Mouse (Mus musculus) layer of hippocampus, postnatal 10 days (tissue): Measurements from ENCODE around the gene Oas1h. TPM values are rescaled to one million over a fixed set of nuclear protein-coding genes. Genes with fewer than 3 reads are reported as not detected.
"Not testable (repeated sequence)": the region's sequence is repeated elsewhere in the genome, so short reads cannot be mapped to it uniquely, and the experiment has no call there.

Experiments used
- DNase-seq, 2 experiments: peaks; one replicate each; pipeline ENCODE4 v3.0.0; 2021; ENCODE audit warnings: low spot score in 2 of 2
- long read RNA-seq: library from polyadenylated mRNA; stranded (forward); transcript quantifications from one replicate; pipeline ENCODE4 v2.0.0, GENCODE M21; 2023
- total RNA-seq, 2 experiments: library from RNA; stranded (reverse); gene quantifications; 2 replicates each; pipeline ENCODE4 v1.2.3; 2021

Oas1h gene
- not detected for total RNA-seq
- long read RNA-seq: 0 reads

- no peak for DNase-seq
These were observed at the start of gene Oas1h for GRCm38 (mm10) chr5:120861121-120861520. Gene Oas1h, plus strand, starts transcription at chr5:120861421.

- peak; percentile 53 to 70 for DNase-seq
These were observed 49.0 kb upstream of the Oas1h start, which contains the start of gene Oas1c for GRCm38 (mm10) chr5:120811951-120812819. Gene Oas1c, minus strand, starts transcription at chr5:120812514.

GRCm38 (mm10) chr5:120813023-120813422 is 48.2 kb upstream of the Oas1h start:
- no peak for DNase-seq

- DNase-seq: peak in 1 of 2 experiments; percentile 19
These were observed 45.3 kb upstream of the Oas1h start for GRCm38 (mm10) chr5:120815949-120816348.

- DNase-seq: no peak
These were observed 42.2 kb upstream of the Oas1h start for GRCm38 (mm10) chr5:120818999-120819398.

- DNase-seq: no peak
These were observed 30.2 kb upstream of the Oas1h start for GRCm38 (mm10) chr5:120831031-120831430.

GRCm38 (mm10) chr5:120833335-120834280 is 27.6 kb upstream of the Oas1h start:
- no peak for DNase-seq

GRCm38 (mm10) chr5:120836731-120837585 is 24.3 kb upstream of the Oas1h start:
- peak; percentile 62 to 66 for DNase-seq

- DNase-seq: peak in 1 of 2 experiments; percentile 33
These were observed 16.5 kb upstream of the Oas1h start for GRCm38 (mm10) chr5:120844713-120845112.

GRCm38 (mm10) chr5:120847067-120847466 is 14.2 kb upstream of the Oas1h start, which contains the start of gene Oas1f:
Gene Oas1f, plus strand, starts transcription at chr5:120847367.
- no peak for DNase-seq

GRCm38 (mm10) chr5:120849601-120850136 is 11.6 kb upstream of the Oas1h start:
- peak; percentile 30 to 36 for DNase-seq

GRCm38 (mm10) chr5:120859241-120859640 is 2.0 kb upstream of the Oas1h start:
- peak; percentile 16 to 30 for DNase-seq

- DNase-seq: peak in 1 of 2 experiments; percentile 20
These were observed 4.2 kb downstream of the Oas1h start for GRCm38 (mm10) chr5:120865336-120865860.

GRCm38 (mm10) chr5:120869436-120870015 is 8.3 kb downstream of the Oas1h start:
- no peak for DNase-seq

- DNase-seq: no peak
These were observed 8.9 kb downstream of the Oas1h start for GRCm38 (mm10) chr5:120870081-120870480.

GRCm38 (mm10) chr5:120870782-120871181 is 9.6 kb downstream of the Oas1h start:
- DNase-seq: no peak

GRCm38 (mm10) chr5:120871469-120871868 is 10.2 kb downstream of the Oas1h start:
- DNase-seq: no peak

- DNase-seq: not testable (repeated sequence)
These were observed 15.6 kb downstream of the Oas1h start for GRCm38 (mm10) chr5:120876839-120877238.

GRCm38 (mm10) chr5:120877407-120877806 is 16.2 kb downstream of the Oas1h start:
- not testable (repeated sequence) for DNase-seq

- DNase-seq: not testable (repeated sequence)
These were observed 17.6 kb downstream of the Oas1h start for GRCm38 (mm10) chr5:120878803-120879202.
